Mouse (Mus musculus) midbrain, embryonic 10.5 days (tissue): ENCODE measurements at regions not wholly inside any gene's neighbourhood (a gene's known extent, or its start where the extent isn't known, plus 50 kb on each side); places are given as distances from the start of the nearest gene placed in this dataset.

Experiments
- DNase-seq: peaks from one replicate; pipeline ENCODE4 v3.0.0-alpha.2; 2017; ENCODE audit warnings: low spot score
- H3K27ac ChIP-seq: fragments of 300-500 bp; sonication (generic); replicated peaks from 2 replicates; pipeline ENCODE4 v1.5.1; 2016; ENCODE audit warnings: mild to moderate bottlenecking
- H3K27me3 ChIP-seq: fragments of 300-500 bp; sonication (generic); 2 replicates; pipeline ENCODE4 v1.6.1; 2016; ENCODE audit warnings: low read depth, mild to moderate bottlenecking; ENCODE audit not compliant: poor library complexity, severe bottlenecking
- H3K36me3 ChIP-seq: fragments of 300-500 bp; sonication (generic); 2 replicates; pipeline ENCODE4 v1.6.1; 2016; ENCODE audit warnings: mild to moderate bottlenecking, moderate library complexity
- H3K4me1 ChIP-seq: fragments of 300-500 bp; sonication (generic); 2 replicates; pipeline ENCODE4 v1.6.1; 2016
- H3K4me3 ChIP-seq: fragments of 300-500 bp; sonication (generic); 2 replicates; pipeline ENCODE4 v1.5.1; 2016; ENCODE audit warnings: mild to moderate bottlenecking, moderate library complexity
- H3K9me3 ChIP-seq: fragments of 300-500 bp; sonication (generic); replicated peaks from 2 replicates; pipeline ENCODE4 v1.6.1; 2016; ENCODE audit warnings: mild to moderate bottlenecking
- WGBS: fragments of 180-500 bp; shearing (Covaris S2); methylation state at CpG from one replicate; pipeline ENCODE4 v1.1.7; 2016; 5-methylcytosine and 5-hydroxymethylcytosine counted together

GRCm38 (mm10) chr15:5580416-5580815, 336.4 kb upstream of the Ptger4 start:
- Histone ChIP-seq H3K4me1 (no peaks in the 10 kb centered on the region), H3K27me3 (no peaks in the 10 kb centered on the region), H3K27ac (no peak overlapping the region), H3K9me3 (no peaks in the 10 kb centered on the region), H3K36me3 (no peaks in the 10 kb centered on the region), H3K4me3 (no peak overlapping the region)
- WGBS: 92% methylated on average over 4 of the region's 4 CpGs
- no peak for DNase-seq

DNA sequence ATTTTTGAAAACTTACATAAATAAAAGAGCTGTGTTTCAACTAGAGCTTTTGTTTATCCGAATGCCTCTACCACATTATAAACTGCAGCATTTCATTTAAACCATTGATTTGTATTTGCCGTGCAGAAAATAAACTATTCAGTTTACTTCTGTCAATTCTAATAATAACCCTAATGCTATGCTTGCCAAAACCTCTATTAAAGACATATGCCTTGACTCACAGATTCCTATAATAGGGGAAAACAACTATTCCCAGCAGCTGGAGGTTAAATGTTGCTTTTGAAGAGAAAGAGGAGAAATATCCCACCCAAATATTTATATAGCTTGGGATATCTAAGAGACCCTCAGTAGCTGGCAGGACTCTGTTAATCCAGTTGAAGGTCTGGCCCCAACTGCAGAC, 340.4 kb upstream of the Ptger4 start:
- no peaks in the 10 kb centered on the region for H3K27me3 ChIP-seq
- no peak overlapping the region for H3K27ac ChIP-seq
- DNase-seq: no peak
- no peaks in the 10 kb centered on the region for H3K4me1 ChIP-seq
- no peaks in the 10 kb centered on the region for H3K36me3 ChIP-seq
- WGBS: 86% methylated on average over 2 of the region's 2 CpGs
- no peaks in the 10 kb centered on the region for H3K9me3 ChIP-seq
- H3K4me3 ChIP-seq: no peak overlapping the region

GRCm38 (mm10) chr15:5604732-5605266, 360.8 kb upstream of the Ptger4 start:
- 76% methylated on average over 4 of the region's 4 CpGs for WGBS
- no peak overlapping the region for H3K27ac ChIP-seq
- no peaks in the 10 kb centered on the region for H3K36me3 ChIP-seq
- H3K27me3 ChIP-seq: no peaks in the 10 kb centered on the region
- DNase-seq: no peak
- no peaks in the 10 kb centered on the region for H3K9me3 ChIP-seq
- H3K4me1 ChIP-seq: no peaks in the 10 kb centered on the region
- H3K4me3 ChIP-seq: no peak overlapping the region

- no peak overlapping the region for H3K27ac ChIP-seq
- H3K27me3 ChIP-seq: no peaks in the 10 kb centered on the region
- 88% methylated on average over 2 of the region's 2 CpGs for WGBS
- no peaks in the 10 kb centered on the region for H3K4me1 ChIP-seq
- no peak for DNase-seq
- no peaks in the 10 kb centered on the region for H3K36me3 ChIP-seq
- H3K4me3 ChIP-seq: no peak overlapping the region
- H3K9me3 ChIP-seq: no peaks in the 10 kb centered on the region
These were observed 363.5 kb upstream of the Ptger4 start for GRCm38 (mm10) chr15:5607533-5607932.

DNA sequence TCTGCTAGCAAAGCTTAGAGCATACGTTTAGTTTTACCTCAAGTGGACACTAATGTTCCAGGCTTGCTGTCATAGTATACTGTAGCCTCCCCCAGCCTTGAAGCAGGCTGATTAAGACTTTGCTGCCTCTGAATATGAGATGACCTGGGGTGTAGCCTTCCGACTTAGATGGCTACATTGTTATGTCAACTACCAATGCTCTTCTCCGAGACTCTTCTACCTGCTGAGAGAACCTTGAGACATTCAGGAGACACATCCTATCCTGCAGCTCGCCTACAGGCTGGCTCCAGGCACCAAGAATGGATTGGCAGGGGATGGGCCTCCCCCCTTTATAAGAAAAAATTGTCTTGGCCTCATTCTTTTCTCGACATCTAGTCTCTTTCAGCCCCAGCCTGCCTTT, 379.0 kb upstream of the Ptger4 start:
- no peak overlapping the region for H3K27ac ChIP-seq
- H3K4me3 ChIP-seq: no peak overlapping the region
- H3K36me3 ChIP-seq: no peaks in the 10 kb centered on the region
- H3K27me3 ChIP-seq: no peaks in the 10 kb centered on the region
- no peaks in the 10 kb centered on the region for H3K9me3 ChIP-seq
- no peaks in the 10 kb centered on the region for H3K4me1 ChIP-seq
- DNase-seq: no peak
- WGBS: 78% methylated on average over 5 of the region's 5 CpGs

- no peak for DNase-seq
- H3K4me1 ChIP-seq: no peaks in the 10 kb centered on the region
- 88% methylated on average over 2 of the region's 2 CpGs for WGBS
These were observed 381.4 kb upstream of the Ptger4 start for GRCm38 (mm10) chr15:5625367-5625766.

DNA sequence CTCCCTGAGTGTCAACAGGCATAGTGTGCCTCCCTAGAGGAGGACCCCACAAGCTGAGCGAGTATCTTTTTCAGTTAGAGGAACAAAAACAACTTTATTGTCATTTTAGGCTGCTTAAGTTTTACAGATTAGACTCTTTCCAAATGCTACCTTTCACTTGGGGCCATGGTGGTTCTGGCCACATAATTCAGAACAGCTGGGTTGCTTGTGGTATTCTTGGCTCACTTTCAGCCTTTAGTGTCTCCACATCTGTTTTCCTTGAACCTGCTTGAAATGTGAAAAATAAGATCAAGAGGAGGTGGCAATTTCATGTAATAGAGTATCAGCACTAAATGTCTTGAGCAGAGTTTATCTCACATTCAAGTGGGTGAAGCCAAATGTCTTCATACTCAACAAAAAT, 402.7 kb upstream of the Ptger4 start:
- H3K36me3 ChIP-seq: no peaks in the 10 kb centered on the region
- no peaks in the 10 kb centered on the region for H3K27me3 ChIP-seq
- DNase-seq: no peak
- H3K27ac ChIP-seq: no peak overlapping the region
- no peaks in the 10 kb centered on the region for H3K4me1 ChIP-seq
- H3K4me3 ChIP-seq: no peak overlapping the region
- 68% methylated on average over 1 of the region's 1 CpGs for whole genome bisulfite sequencing
- no peaks in the 10 kb centered on the region for H3K9me3 ChIP-seq

More at GRCm38 (mm10) chr15:5625367-5625766, 381.4 kb upstream of the Ptger4 start:
- H3K27me3 ChIP-seq: no peaks in the 10 kb centered on the region
- H3K27ac ChIP-seq: no peak overlapping the region
- no peak overlapping the region for H3K4me3 ChIP-seq
- no peaks in the 10 kb centered on the region for H3K9me3 ChIP-seq
- no peaks in the 10 kb centered on the region for H3K36me3 ChIP-seq

GRCm38 (mm10) chr15:5658796-5659195, 414.8 kb upstream of the Ptger4 start:
- Histone ChIP-seq H3K27ac (no peak overlapping the region), H3K27me3 (no peaks in the 10 kb centered on the region), H3K36me3 (no peaks in the 10 kb centered on the region), H3K9me3 (no peaks in the 10 kb centered on the region), H3K4me1 (no peaks in the 10 kb centered on the region), H3K4me3 (no peak overlapping the region)
- WGBS: 84% methylated on average over 6 of the region's 6 CpGs
- no peak for DNase-seq

DNA sequence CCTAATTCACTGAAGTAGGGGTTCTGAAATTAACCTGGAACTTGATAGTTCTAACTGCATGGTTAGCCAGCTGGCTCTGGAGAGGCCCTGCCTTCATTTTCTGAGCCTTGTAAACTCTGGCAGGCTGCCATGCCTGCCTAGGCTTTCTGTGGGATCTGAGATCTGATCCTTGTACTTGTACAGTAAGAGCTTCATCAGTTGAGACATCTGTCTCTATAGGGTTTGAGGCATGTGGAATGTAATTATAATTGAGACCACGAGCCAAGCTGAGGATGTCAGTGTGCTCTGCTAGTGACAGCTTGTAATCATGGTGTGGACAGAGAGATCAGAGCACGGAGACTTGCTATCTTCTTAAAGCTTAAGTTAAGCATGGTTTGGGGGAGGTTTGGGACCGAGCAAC, 416.8 kb upstream of the Ptger4 start:
- no peaks in the 10 kb centered on the region for H3K27me3 ChIP-seq
- H3K4me3 ChIP-seq: no peak overlapping the region
- 80% methylated on average over 3 of the region's 3 CpGs for WGBS
- H3K4me1 ChIP-seq: no peaks in the 10 kb centered on the region
- DNase-seq: no peak
- H3K36me3 ChIP-seq: no peaks in the 10 kb centered on the region
- no peaks in the 10 kb centered on the region for H3K9me3 ChIP-seq
- H3K27ac ChIP-seq: no peak overlapping the region

GRCm38 (mm10) chr15:5671781-5672180, 427.8 kb upstream of the Ptger4 start:
- Histone ChIP-seq H3K4me1 (no peaks in the 10 kb centered on the region), H3K36me3 (no peaks in the 10 kb centered on the region), H3K27me3 (no peaks in the 10 kb centered on the region), H3K27ac (no peak overlapping the region), H3K4me3 (no peak overlapping the region), H3K9me3 (no peaks in the 10 kb centered on the region)
- DNase-seq: no peak

- 95% methylated on average over 3 of the region's 3 CpGs for WGBS
- no peak overlapping the region for H3K4me3 ChIP-seq
These were observed 432.7 kb upstream of the Ptger4 start for GRCm38 (mm10) chr15:5676704-5677103.

DNA sequence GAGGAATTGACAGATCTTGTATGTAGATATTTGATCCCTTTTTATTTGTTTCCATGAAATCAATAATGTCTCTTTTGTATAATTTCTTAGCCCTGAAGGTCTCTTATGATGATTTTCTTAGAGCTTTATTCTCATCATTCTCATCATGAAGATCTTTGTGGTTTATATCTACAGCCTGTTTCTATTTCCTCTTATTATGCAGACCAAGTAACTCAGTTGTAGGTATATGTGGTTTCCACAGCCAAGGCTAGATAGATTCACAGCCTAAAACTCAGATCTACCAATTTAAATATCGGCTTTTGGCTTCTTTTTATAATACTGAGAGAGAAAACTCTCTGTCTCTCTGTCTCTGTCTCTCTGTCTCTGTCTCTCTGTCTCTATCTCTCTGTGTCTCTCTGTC, 449.8 kb upstream of the Ptger4 start:
- Histone ChIP-seq H3K27me3 (no peaks in the 10 kb centered on the region), H3K4me3 (no peak overlapping the region), H3K9me3 (no peaks in the 10 kb centered on the region), H3K36me3 (no peaks in the 10 kb centered on the region), H3K4me1 (no peaks in the 10 kb centered on the region), H3K27ac (no peak overlapping the region)
- 85% methylated on average over 1 of the region's 1 CpGs for WGBS
- DNase-seq: no peak

More at GRCm38 (mm10) chr15:5676704-5677103, 432.7 kb upstream of the Ptger4 start:
- H3K9me3 ChIP-seq: no peaks in the 10 kb centered on the region
- H3K4me1 ChIP-seq: no peaks in the 10 kb centered on the region
- H3K27me3 ChIP-seq: no peaks in the 10 kb centered on the region
- no peak overlapping the region for H3K27ac ChIP-seq
- DNase-seq: no peak
- H3K36me3 ChIP-seq: no peaks in the 10 kb centered on the region

DNA sequence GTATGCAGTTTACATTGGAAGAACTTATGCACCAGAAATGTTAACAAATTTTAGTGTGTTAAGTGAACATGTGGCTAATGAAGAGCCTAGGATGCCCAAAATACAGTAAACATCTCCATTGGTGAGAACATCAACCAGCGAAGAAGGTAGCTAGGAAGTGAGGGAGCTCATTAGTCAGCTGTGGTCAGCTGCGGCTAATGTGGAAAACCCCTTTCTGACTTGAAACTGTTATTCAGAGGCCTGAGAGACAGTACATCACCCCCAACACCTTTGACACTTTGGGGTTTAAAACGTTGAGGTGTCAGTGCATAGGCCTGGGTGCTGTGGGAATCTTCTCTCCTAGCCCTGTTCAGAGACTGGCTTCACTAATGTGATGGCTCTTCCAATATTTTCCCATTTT, 451.0 kb upstream of the Ptger4 start:
- 76% methylated on average over 3 of the region's 3 CpGs for WGBS
- DNase-seq: no peak
- H3K4me1 ChIP-seq: no peaks in the 10 kb centered on the region
- no peak overlapping the region for H3K4me3 ChIP-seq
- H3K9me3 ChIP-seq: no peaks in the 10 kb centered on the region
- H3K27me3 ChIP-seq: no peaks in the 10 kb centered on the region
- H3K36me3 ChIP-seq: no peaks in the 10 kb centered on the region
- H3K27ac ChIP-seq: no peak overlapping the region

DNA sequence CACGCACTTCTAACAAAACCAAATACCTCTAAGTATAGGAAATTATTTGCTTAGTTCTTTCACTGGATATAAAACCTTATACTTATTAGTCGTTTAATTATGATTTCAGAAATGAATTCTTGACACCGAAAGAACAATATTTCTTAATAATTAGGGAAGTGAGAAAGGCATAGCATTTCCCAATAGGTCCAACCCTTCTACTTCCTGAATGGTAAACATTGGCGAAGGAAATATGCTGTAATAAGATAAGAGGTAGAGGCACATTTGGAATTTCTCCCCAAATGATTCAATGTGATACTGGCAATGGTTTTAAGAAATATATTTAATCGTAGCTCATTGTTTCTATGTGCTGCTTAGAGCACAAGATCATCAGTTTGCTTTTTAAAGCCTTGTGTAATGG, 464.5 kb upstream of the Ptger4 start:
- H3K9me3 ChIP-seq: peaks cover 5% of the 10 kb centered on the region; the same call in 1 of the 2 replicates
- WGBS: 91% methylated on average over 5 of the region's 5 CpGs
- no peaks in the 10 kb centered on the region for H3K27me3 ChIP-seq
- no peak overlapping the region for H3K4me3 ChIP-seq
- no peaks in the 10 kb centered on the region for H3K36me3 ChIP-seq
- no peak overlapping the region for H3K27ac ChIP-seq
- H3K4me1 ChIP-seq: no peaks in the 10 kb centered on the region
- no peak for DNase-seq
